32 mouse cellular contexts compared by ENCODE assay signal in genomic region chr17:17326636-17327035, GRCm38 (mm10).
"Had no signal": no experiment of that assay in that cellular context is flagged by ENCODE, and none has a peak within 500 bp of the region (broad histone marks: within the 10 kb centered on the region; RNA-seq: fewer than 3 reads in every experiment).

No protein-coding gene starts in this region.

- H3K27ac ChIP-seq: limb, embryonic 10.5 days; limb, embryonic 12.5 days; limb, embryonic 13.5 days; limb, embryonic 15.5 days; liver, embryonic 12.5 days; liver, embryonic 13.5 days; liver, embryonic 14.5 days; liver, embryonic 15.5 days; lung, embryonic 15.5 days; macrophage; midbrain, embryonic 10.5 days; midbrain, embryonic 12.5 days; midbrain, embryonic 13.5 days; midbrain, embryonic 15.5 days; neural tube, embryonic 12.5 days had no signal

- H3K9ac ChIP-seq: limb, embryonic 12.5 days; limb, embryonic 13.5 days; limb, embryonic 15.5 days; liver, embryonic 12.5 days; liver, embryonic 13.5 days; liver, embryonic 14.5 days; liver, embryonic 15.5 days; liver, postnatal 0 days; lung, embryonic 14.5 days; lung, embryonic 15.5 days; midbrain, embryonic 12.5 days; midbrain, embryonic 13.5 days; midbrain, embryonic 15.5 days; neural tube, embryonic 12.5 days had no signal

- H3K4me1 ChIP-seq: limb, embryonic 10.5 days; limb, embryonic 12.5 days; limb, embryonic 13.5 days; limb, embryonic 15.5 days; liver, embryonic 12.5 days; liver, embryonic 13.5 days; liver, embryonic 15.5 days; lung, embryonic 15.5 days; megakaryocyte, embryonic 14.5 days; midbrain, embryonic 10.5 days; midbrain, embryonic 12.5 days; midbrain, embryonic 13.5 days; midbrain, embryonic 15.5 days; neural tube, embryonic 12.5 days had no signal

- ATAC-seq: liver, embryonic 12.5 days; liver, postnatal 0 days; lung, postnatal 0 days; midbrain, embryonic 13.5 days; midbrain, embryonic 15.5 days; midbrain, embryonic 16.5 days had no signal

- H3K4me2 ChIP-seq: limb, embryonic 12.5 days; limb, embryonic 13.5 days; limb, embryonic 15.5 days; liver, embryonic 11.5 days; liver, embryonic 12.5 days; liver, embryonic 13.5 days; liver, embryonic 15.5 days; lung, embryonic 14.5 days; lung, embryonic 15.5 days; midbrain, embryonic 11.5 days; midbrain, embryonic 12.5 days; midbrain, embryonic 13.5 days; midbrain, embryonic 15.5 days; neural tube, embryonic 12.5 days had no signal

- H3K27me3 ChIP-seq: limb, embryonic 12.5 days; limb, embryonic 13.5 days; limb, embryonic 15.5 days; liver, embryonic 12.5 days; liver, embryonic 13.5 days; liver, embryonic 15.5 days; lung, embryonic 15.5 days; megakaryocyte, embryonic 14.5 days; midbrain, embryonic 12.5 days; midbrain, embryonic 13.5 days; midbrain, embryonic 15.5 days; neural tube, embryonic 12.5 days had no signal

- H3K4me3 ChIP-seq: limb, embryonic 10.5 days; limb, embryonic 12.5 days; limb, embryonic 13.5 days; limb, embryonic 15.5 days; liver, embryonic 12.5 days; liver, embryonic 13.5 days; liver, embryonic 15.5 days; lung, embryonic 15.5 days; megakaryocyte, embryonic 14.5 days; midbrain, embryonic 10.5 days; midbrain, embryonic 12.5 days; midbrain, embryonic 13.5 days; midbrain, embryonic 15.5 days; myocyte; neural tube, embryonic 12.5 days had no signal

- DNase-seq: left cerebral cortex, postnatal 4 days; liver; liver, embryonic 13.5 days; liver, postnatal 0 days; lung, adult 18-20 months; lung, adult 2 months; lung, embryonic 14.5 days; lung, postnatal 10 days; lung, postnatal 14 days; lung, postnatal 36 days; lung, postnatal 4 days; midbrain, embryonic 14.5 days had no signal

- H3K9me3 ChIP-seq: limb, embryonic 10.5 days; limb, embryonic 15.5 days; liver, embryonic 12.5 days; liver, embryonic 13.5 days; liver, embryonic 15.5 days; lung, embryonic 15.5 days; neural tube, embryonic 12.5 days had no signal

- H3K36me3 ChIP-seq: limb, embryonic 10.5 days; limb, embryonic 12.5 days; limb, embryonic 15.5 days; liver, embryonic 12.5 days; liver, embryonic 13.5 days; liver, embryonic 15.5 days; lung, embryonic 15.5 days; midbrain, embryonic 10.5 days; midbrain, embryonic 12.5 days; midbrain, embryonic 15.5 days; neural tube, embryonic 12.5 days had no signal
